Mouse (Mus musculus) stomach, postnatal 0 days (tissue): Measurements from ENCODE around the gene Olfr718-ps1. TPM values are rescaled to one million over a fixed set of nuclear protein-coding genes. Genes with fewer than 3 reads are reported as not detected.

ENCODE experiments used
- ATAC-seq: fragments of 200-750 bp; cut with Nextera tagmentation; 2 replicates; pipeline ENCODE4 v1.8.0; 2017; ENCODE audit not compliant: low FRiP score, low TSS enrichment
- DNase-seq: peaks from one replicate; pipeline ENCODE4 v3.0.0-alpha.2; 2016; ENCODE audit warnings: low spot score
- H3K27ac ChIP-seq: fragments of 300-500 bp; sonication (generic); replicated peaks from 2 replicates; pipeline ENCODE4 v1.5.1; 2014; ENCODE audit warnings: mild to moderate bottlenecking, control low read depth
- H3K27me3 ChIP-seq: fragments of 300-500 bp; sonication (generic); 2 replicates; pipeline ENCODE4 v1.6.1; 2014; ENCODE audit warnings: low read length; ENCODE audit not compliant: control insufficient read depth, insufficient read depth
- H3K36me3 ChIP-seq: fragments of 300-500 bp; sonication (generic); 2 replicates; pipeline ENCODE4 v1.6.1; 2014; ENCODE audit warnings: low read length, mixed read lengths; ENCODE audit not compliant: control insufficient read depth, insufficient read depth
- H3K4me1 ChIP-seq: fragments of 300-500 bp; sonication (generic); replicated peaks from 2 replicates; pipeline ENCODE4 v1.6.1; 2014; ENCODE audit warnings: antibody characterized with exemption; ENCODE audit not compliant: control insufficient read depth, insufficient read depth
- H3K4me2 ChIP-seq: fragments of 300-500 bp; sonication (generic); replicated peaks from 2 replicates; pipeline ENCODE4 v1.6.1; 2014; ENCODE audit warnings: low read depth, mild to moderate bottlenecking, control low read depth, moderate library complexity
- H3K4me3 ChIP-seq: fragments of 300-500 bp; sonication (generic); 2 replicates; pipeline ENCODE4 v1.5.1; 2014; ENCODE audit warnings: low read depth, low read length, control low read depth
- H3K9ac ChIP-seq: fragments of 300-500 bp; sonication (generic); 2 replicates; pipeline ENCODE4 v1.6.1; 2014; ENCODE audit warnings: mild to moderate bottlenecking, low read length, control low read depth, mixed read lengths
- H3K9me3 ChIP-seq: fragments of 300-500 bp; sonication (generic); 2 replicates; pipeline ENCODE4 v1.6.1; 2016; ENCODE audit warnings: low read length; ENCODE audit not compliant: control insufficient read depth
- CTCF ChIP-seq: IDR thresholded peaks from 2 replicates; pipeline ENCODE4 v1.5.1; 2016; ENCODE audit warnings: antibody characterized with exemption, low read depth, mild to moderate bottlenecking, moderate library complexity
- EP300 ChIP-seq: optimal IDR thresholded peaks from 2 replicates; pipeline ENCODE3; 2016; ENCODE audit warnings: antibody characterized with exemption
- WGBS: fragments of 180-500 bp; shearing (Covaris S2); extraction: QIAGEN DNeasy Blood & Tissue Kit; methylation state at CpG from one replicate; pipeline ENCODE4 v1.1.7; 2014; 5-methylcytosine and 5-hydroxymethylcytosine counted together
- polyA plus RNA-seq: library from polyadenylated mRNA; unstranded; fragments of >200 nt; fragmentation: Nextera tagmentation; extraction: Ambion mirVana; gene quantifications from 2 replicates; pipeline ENCODE4 v1.2.1, GENCODE M21; 2015

The Olfr718-ps1 gene
- polyA plus RNA-seq, 1 experiment from 2014 or later, result not detected

- TF ChIP-seq CTCF, result no peak
- TF ChIP-seq EP300, result no peak
- WGBS, result 66% methylated on average over 4 of the region's 4 CpGs
Observed at GRCm38 (mm10) chr5:143126908-143127307, 20.5 kb downstream of the Olfr718-ps1 start.

DNA sequence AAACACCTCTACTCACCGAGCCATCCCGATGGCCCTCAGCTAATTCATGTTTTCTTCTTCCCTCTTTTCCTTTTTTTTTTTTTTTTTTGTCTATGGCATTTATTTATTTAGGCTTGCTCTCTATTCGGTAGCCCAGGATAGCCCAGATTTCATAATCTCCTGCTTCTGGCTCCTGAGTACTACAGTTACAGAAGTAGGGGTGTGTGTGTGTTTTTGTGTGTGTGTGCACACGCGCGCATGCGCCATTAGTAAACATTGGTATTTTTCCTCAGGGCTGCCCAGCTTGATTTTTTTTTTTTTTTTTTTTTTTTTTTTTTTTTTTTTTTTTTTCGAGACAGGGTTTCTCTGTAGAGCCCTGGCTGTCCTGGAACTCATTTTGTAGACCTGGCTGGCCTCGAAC is 21.3 kb downstream of the Olfr718-ps1 start:
- 86% methylated on average over 9 of the region's 9 CpGs for WGBS
- no peak overlapping the region for H3K9ac ChIP-seq
- H3K36me3 ChIP-seq, result no peaks in the 10 kb centered on the region
- H3K4me3 ChIP-seq, result no peak overlapping the region
- DNase-seq (no peak), ATAC-seq (no peak)
- no peak overlapping the region for H3K27ac ChIP-seq
- no peaks in the 10 kb centered on the region for H3K4me1 ChIP-seq
- TF ChIP-seq CTCF, result no peak
- TF ChIP-seq EP300, result no peak
- H3K4me2 ChIP-seq, result no peak overlapping the region
- no peaks in the 10 kb centered on the region for H3K27me3 ChIP-seq
- no peaks in the 10 kb centered on the region for H3K9me3 ChIP-seq

More at GRCm38 (mm10) chr5:143126908-143127307, 20.5 kb downstream of the Olfr718-ps1 start:
- no peak overlapping the region for H3K4me2 ChIP-seq
- no peaks in the 10 kb centered on the region for H3K36me3 ChIP-seq
- H3K9ac ChIP-seq, result no peak overlapping the region
- DNase-seq (no peak), ATAC-seq (no peak)
- no peaks in the 10 kb centered on the region for H3K9me3 ChIP-seq
- no peak overlapping the region for H3K4me3 ChIP-seq
- no peaks in the 10 kb centered on the region for H3K27me3 ChIP-seq
- no peak overlapping the region for H3K27ac ChIP-seq
- no peaks in the 10 kb centered on the region for H3K4me1 ChIP-seq

DNA sequence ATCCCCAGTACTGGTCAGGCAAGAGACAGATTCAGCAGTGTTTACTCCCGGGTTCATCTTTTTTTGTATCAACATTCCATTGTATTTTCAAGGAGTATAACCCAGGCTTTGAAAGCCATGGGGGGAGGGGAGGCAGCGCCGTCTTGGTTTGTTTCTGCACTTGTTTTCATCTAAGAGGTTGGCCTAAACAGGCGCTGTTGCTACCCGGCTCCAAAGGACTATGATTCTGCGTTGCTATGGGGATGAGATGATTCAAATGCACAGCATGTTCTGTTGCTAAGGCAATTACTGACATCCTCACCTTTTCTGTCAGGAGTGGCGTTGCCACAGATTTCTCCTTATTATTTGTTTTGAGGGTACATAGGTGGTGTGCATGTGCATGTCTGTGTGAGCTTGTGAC is 21.8 kb downstream of the Olfr718-ps1 start:
- Histone ChIP-seq H3K27me3 (no peaks in the 10 kb centered on the region), H3K4me1 (no peaks in the 10 kb centered on the region), H3K4me2 (no peak overlapping the region), H3K9ac (no peak overlapping the region), H3K4me3 (no peak overlapping the region), H3K27ac (no peak overlapping the region), H3K36me3 (no peaks in the 10 kb centered on the region), H3K9me3 (no peaks in the 10 kb centered on the region)
- no peak for DNase-seq
- TF ChIP-seq CTCF (no peak), EP300 (no peak)
- ATAC-seq, result no peak
- 64% methylated on average over 7 of the region's 7 CpGs for WGBS

- H3K4me3 ChIP-seq, result no peak overlapping the region
- no peak for TF ChIP-seq EP300
- no peak for TF ChIP-seq CTCF
- WGBS, result 78% methylated on average over 4 of the region's 4 CpGs
- no peak for ATAC-seq
- no peaks in the 10 kb centered on the region for H3K4me1 ChIP-seq
- H3K9me3 ChIP-seq, result no peaks in the 10 kb centered on the region
- H3K9ac ChIP-seq, result no peak overlapping the region
- no peak overlapping the region for H3K4me2 ChIP-seq
- no peaks in the 10 kb centered on the region for H3K36me3 ChIP-seq
- H3K27ac ChIP-seq, result no peak overlapping the region
- no peak for DNase-seq
- no peaks in the 10 kb centered on the region for H3K27me3 ChIP-seq
Observed at GRCm38 (mm10) chr5:143124805-143125378, 22.5 kb downstream of the Olfr718-ps1 start.

DNA sequence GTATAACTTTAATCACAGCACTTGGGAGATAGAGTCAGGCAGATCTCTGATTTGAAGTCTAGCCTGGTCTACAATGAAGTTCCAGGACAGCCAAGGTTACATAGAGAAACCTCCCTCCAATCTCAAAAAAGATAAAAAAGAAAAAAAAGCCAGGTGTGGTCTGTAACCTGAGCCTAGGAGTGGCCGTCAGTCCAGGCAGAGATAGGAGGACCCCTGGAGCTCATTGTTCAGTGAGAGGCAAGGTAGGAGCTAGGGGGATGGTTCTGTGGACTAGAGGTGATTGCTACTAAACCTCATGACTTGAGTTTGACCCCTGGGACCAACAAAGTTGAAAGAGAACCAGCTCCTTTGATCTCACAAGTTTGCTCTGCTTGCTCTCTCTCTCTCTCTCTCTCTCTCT is 24.7 kb downstream of the Olfr718-ps1 start:
- Histone ChIP-seq H3K4me2 (no peak overlapping the region), H3K4me1 (no peaks in the 10 kb centered on the region), H3K27ac (no peak overlapping the region), H3K9ac (no peak overlapping the region), H3K27me3 (no peaks in the 10 kb centered on the region), H3K9me3 (no peaks in the 10 kb centered on the region), H3K36me3 (no peaks in the 10 kb centered on the region), H3K4me3 (no peak overlapping the region)
- no peak for DNase-seq
- TF ChIP-seq EP300, result no peak
- TF ChIP-seq CTCF, result no peak
- WGBS, result 6% methylated on average over 1 of the region's 1 CpGs
- no peak for ATAC-seq

DNA sequence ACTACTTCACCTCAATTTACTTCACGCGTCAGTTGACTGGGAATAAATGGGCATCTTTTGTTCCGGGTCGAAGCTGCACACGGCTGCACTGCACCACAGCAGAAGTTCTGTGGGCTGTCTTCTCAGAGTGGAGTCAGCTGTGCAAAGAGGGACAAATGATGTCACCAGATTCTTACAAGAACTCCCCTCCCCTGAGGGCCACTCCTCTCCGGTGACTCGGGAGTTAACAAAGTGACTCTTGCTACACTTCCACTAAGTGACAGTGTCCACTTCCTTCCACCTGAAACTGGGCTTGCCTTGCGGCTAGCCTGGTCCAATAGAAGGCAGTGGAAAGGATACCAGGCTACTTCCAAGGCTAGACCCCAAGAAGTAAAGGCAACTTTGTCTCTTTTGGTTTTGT is 25.3 kb downstream of the Olfr718-ps1 start:
- no peaks in the 10 kb centered on the region for H3K27me3 ChIP-seq
- no peak overlapping the region for H3K27ac ChIP-seq
- DNase-seq, result no peak
- no peak for TF ChIP-seq CTCF
- WGBS, result 54% methylated on average over 8 of the region's 8 CpGs
- H3K9me3 ChIP-seq, result no peaks in the 10 kb centered on the region
- H3K4me1 ChIP-seq, result no peaks in the 10 kb centered on the region
- no peak overlapping the region for H3K4me2 ChIP-seq
- no peak overlapping the region for H3K4me3 ChIP-seq
- ATAC-seq, result peak; percentile 45; the same call in 1 of the 2 replicates
- H3K36me3 ChIP-seq, result no peaks in the 10 kb centered on the region
- H3K9ac ChIP-seq, result no peak overlapping the region
